Mouse (Mus musculus) hindbrain, embryonic 11.5 days (tissue): ENCODE data around the gene Mrrf. TPM values are rescaled to one million over a fixed set of nuclear protein-coding genes. Genes with fewer than 3 reads are reported as not detected.
"Not testable (repeated sequence)": the region's sequence is repeated elsewhere in the genome, so short reads cannot be mapped to it uniquely, and the experiment has no call there.

Experiments
- ATAC-seq: fragments of 200-750 bp; cut with Nextera tagmentation; 2 replicates; pipeline ENCODE4 v1.8.0; 2017; ENCODE audit warnings: mild to moderate bottlenecking, moderate TSS enrichment, moderate library complexity; ENCODE audit not compliant: low FRiP score
- DNase-seq: peaks from one replicate; pipeline ENCODE4 v3.0.0-alpha.2; 2015; ENCODE audit warnings: low spot score
- H3K27ac ChIP-seq: fragments of 300-500 bp; sonication (generic); 2 replicates; pipeline ENCODE4 v1.5.1; 2014; ENCODE audit warnings: mild to moderate bottlenecking, low read depth, low read length
- H3K27me3 ChIP-seq: fragments of 300-500 bp; sonication (generic); 2 replicates; pipeline ENCODE4 v1.6.1; 2014; ENCODE audit warnings: mild to moderate bottlenecking, low read length, moderate library complexity, mixed read lengths; ENCODE audit not compliant: control insufficient read depth, insufficient read depth
- H3K36me3 ChIP-seq: fragments of 300-500 bp; sonication (generic); 2 replicates; pipeline ENCODE4 v1.6.1; 2014; ENCODE audit warnings: mild to moderate bottlenecking, low read length, moderate library complexity, mixed read lengths; ENCODE audit not compliant: control insufficient read depth, insufficient read depth
- H3K4me1 ChIP-seq: fragments of 300-500 bp; sonication (generic); replicated peaks from 2 replicates; pipeline ENCODE4 v1.6.1; 2014; ENCODE audit warnings: low read length, mixed read lengths; ENCODE audit not compliant: control insufficient read depth, insufficient read depth
- H3K4me2 ChIP-seq: fragments of 300-500 bp; sonication (generic); replicated peaks from 2 replicates; pipeline ENCODE4 v1.6.1; 2014; ENCODE audit warnings: mild to moderate bottlenecking, low read depth, low read length
- H3K4me3 ChIP-seq: fragments of 300-500 bp; sonication (generic); 2 replicates; pipeline ENCODE4 v1.5.1; 2014; ENCODE audit warnings: low read depth, low read length
- H3K9ac ChIP-seq: fragments of 300-500 bp; sonication (generic); 2 replicates; pipeline ENCODE4 v1.6.1; 2014; ENCODE audit warnings: low read depth, low read length
- H3K9me3 ChIP-seq: fragments of 300-500 bp; sonication (generic); 2 replicates; pipeline ENCODE4 v1.6.1; 2016; ENCODE audit warnings: low read length; ENCODE audit not compliant: control insufficient read depth
- WGBS: fragments of 180-500 bp; shearing (Covaris S2); extraction: QIAGEN DNeasy Blood & Tissue Kit; methylation state at CpG from one replicate; pipeline ENCODE4 v1.1.7; 2014; 5-methylcytosine and 5-hydroxymethylcytosine counted together
- polyA plus RNA-seq: library from polyadenylated mRNA; unstranded; fragments of >200 nt; fragmentation: Nextera tagmentation; extraction: Ambion mirVana; gene quantifications from 2 replicates; pipeline ENCODE4 v1.2.1, GENCODE M21; 2014

Mrrf gene
- polyA plus RNA-seq, 1 experiment from 2014 or later = 35.9 TPM

DNA sequence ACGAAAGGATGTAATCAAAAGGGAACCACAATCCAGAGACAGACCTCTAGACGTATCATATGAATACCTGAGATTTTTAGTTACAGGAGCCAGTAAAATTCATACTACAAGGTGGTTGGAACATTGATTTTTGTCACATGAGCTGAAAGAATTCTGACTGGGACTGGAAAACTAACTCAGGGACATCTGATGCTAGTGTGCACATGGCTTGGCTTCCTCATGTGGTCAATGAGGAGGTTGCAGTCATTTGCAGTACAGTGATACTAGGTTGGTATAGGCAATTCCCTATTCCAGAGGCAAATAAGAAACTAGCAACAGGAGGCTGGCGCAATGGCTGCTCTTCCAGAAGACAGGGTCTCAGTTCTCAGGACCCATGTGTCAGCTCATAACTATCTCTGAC, 23.6 kb upstream of the Mrrf start:
- H3K4me1 ChIP-seq = no peaks in the 10 kb centered on the region
- H3K36me3 ChIP-seq = peaks cover 2% of the 10 kb centered on the region; the same call in 1 of the 2 replicates
- no peak overlapping the region for H3K27ac ChIP-seq
- ATAC-seq = no peak
- no peaks in the 10 kb centered on the region for H3K9me3 ChIP-seq
- WGBS = 74% methylated on average over 3 of the region's 3 CpGs
- no peak overlapping the region for H3K4me2 ChIP-seq
- DNase-seq = no peak
- peaks cover 19% of the 10 kb centered on the region for H3K27me3 ChIP-seq
- H3K4me3 ChIP-seq = no peak overlapping the region
- no peak overlapping the region for H3K9ac ChIP-seq

DNA sequence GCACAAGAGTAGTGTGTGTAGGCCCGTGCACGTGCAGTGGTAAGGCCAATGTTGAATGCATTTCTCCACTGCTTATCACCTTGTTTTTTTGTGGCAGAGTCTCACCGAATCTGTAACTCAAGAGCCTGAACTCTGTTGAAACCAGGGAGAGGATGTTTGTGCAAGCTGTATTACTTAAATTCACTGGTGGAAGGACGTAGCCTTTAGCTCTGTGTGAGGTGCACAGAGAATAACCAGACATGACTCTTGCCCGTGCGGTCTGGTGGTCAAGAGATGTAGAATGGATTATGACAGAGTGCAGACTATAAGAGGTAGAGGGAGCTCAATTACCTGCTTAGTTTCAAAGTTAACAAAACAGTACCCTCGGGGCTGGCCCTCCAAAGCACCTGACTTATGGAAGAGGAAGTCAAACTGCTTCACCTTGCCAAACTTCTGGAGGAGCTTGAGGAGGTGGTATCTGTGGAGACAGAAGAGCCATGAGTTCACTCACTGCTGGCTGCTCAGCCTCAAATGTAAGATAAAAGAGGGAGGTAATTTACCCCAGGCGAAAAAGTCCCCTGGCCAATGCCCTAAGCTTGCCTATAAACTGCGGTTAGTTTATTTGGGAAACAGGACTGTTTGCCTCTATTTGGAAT, 9.3 kb upstream of the Mrrf start:
- DNase-seq (no peak), ATAC-seq (no peak)
- 0 out of 2 replicates have a peak, but pooled peaks cover 6% of the 10 kb centered on the region for H3K36me3 ChIP-seq

DNA sequence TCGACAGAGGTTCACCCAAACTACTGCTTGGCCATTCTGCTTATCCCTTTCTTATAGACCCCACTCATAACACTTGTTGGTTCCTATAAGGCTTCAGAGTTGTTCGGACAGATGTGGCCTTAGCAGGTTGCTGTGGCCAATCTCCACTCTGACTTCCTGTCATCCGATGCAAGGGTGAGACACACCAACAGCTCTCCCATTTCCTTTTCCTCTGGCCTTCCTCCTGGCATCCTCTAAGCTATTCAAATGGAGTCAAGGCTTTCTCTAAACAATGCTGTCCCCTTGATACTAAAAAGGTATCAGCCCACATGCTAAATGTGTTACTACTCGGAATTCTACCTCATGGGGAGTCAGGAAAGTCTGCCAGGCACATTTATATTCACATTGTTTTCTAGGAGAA, 8.2 kb upstream of the Mrrf start:
- H3K27me3 ChIP-seq = no peaks in the 10 kb centered on the region
- ATAC-seq (no peak), DNase-seq (no peak)
- no peak overlapping the region for H3K9ac ChIP-seq
- 85% methylated on average over 4 of the region's 4 CpGs for WGBS
- H3K4me2 ChIP-seq = no peak overlapping the region
- no peaks in the 10 kb centered on the region for H3K4me1 ChIP-seq
- H3K9me3 ChIP-seq = no peaks in the 10 kb centered on the region
- H3K36me3 ChIP-seq = 0 out of 2 replicates have a peak, but pooled peaks cover 8% of the 10 kb centered on the region
- H3K27ac ChIP-seq = no peak overlapping the region
- H3K4me3 ChIP-seq = no peak overlapping the region

More for the DNA sequence above, 9.3 kb upstream of the Mrrf start:
- H3K4me1 ChIP-seq = no peaks in the 10 kb centered on the region
- H3K9ac ChIP-seq = no peak overlapping the region
- 98% methylated on average over 9 of the region's 9 CpGs for WGBS
- H3K4me3 ChIP-seq = no peak overlapping the region
- H3K4me2 ChIP-seq = no peak overlapping the region
- H3K27ac ChIP-seq = no peak overlapping the region
- no peaks in the 10 kb centered on the region for H3K27me3 ChIP-seq
- H3K9me3 ChIP-seq = no peaks in the 10 kb centered on the region

DNA sequence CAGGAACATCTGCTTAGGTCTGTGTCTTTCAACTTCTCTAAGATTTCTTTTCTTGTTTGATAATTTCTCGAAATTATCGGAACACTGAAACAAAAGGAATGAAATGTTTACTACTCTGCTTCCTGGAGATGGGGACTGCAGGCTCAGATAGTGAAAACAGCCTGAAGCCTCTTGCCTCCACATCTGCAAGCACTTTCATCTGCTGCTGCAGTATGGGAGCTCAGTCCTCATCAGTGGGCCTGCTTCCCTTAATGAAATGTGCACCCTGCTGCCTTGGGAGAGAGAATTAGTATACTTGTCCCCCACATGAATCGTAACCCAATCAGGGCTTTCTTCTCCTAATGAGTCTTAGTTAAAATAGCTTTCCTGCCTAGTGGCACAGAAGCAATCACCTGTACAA, 7.1 kb upstream of the Mrrf start:
- Histone ChIP-seq H3K27me3 (no peaks in the 10 kb centered on the region), H3K36me3 (0 out of 2 replicates have a peak, but pooled peaks cover 14% of the 10 kb centered on the region), H3K9ac (no peak overlapping the region), H3K4me1 (no peaks in the 10 kb centered on the region), H3K27ac (no peak overlapping the region), H3K4me2 (no peak overlapping the region), H3K9me3 (no peaks in the 10 kb centered on the region), H3K4me3 (no peak overlapping the region)
- no peak for ATAC-seq
- DNase-seq = no peak
- WGBS = 91% methylated on average over 3 of the region's 3 CpGs

DNA sequence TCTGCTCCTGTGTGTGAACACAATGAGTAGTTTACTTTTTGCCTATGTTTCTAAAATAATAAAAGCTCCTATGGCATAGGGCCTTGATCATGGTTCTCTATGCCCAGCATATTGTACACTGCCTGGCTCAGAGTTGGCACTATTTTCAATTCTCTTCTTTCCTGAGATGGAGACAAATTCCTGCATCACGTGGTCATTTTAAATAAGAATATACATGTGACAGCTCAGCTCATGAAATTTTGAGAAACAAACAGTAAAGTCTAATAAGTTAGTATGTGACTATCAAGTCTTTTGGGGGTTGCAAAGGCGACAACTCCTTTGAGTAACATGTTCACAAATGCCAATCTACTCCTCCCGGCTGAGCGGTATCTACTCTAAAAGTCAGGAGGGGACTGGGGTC, 302 bp upstream of the Mrrf start:
- no peaks in the 10 kb centered on the region for H3K27me3 ChIP-seq
- DNase-seq = no peak
- H3K9ac ChIP-seq = peak overlapping the region; percentile 86
- H3K4me1 ChIP-seq = no peaks in the 10 kb centered on the region
- 0 out of 2 replicates have a peak, but pooled peaks cover 10% of the 10 kb centered on the region for H3K36me3 ChIP-seq
- peak overlapping the region; percentile 64 for H3K4me2 ChIP-seq
- WGBS = 3% methylated on average over 4 of the region's 4 CpGs
- ATAC-seq = no peak
- peak overlapping the region; percentile 73 for H3K4me3 ChIP-seq
- no peaks in the 10 kb centered on the region for H3K9me3 ChIP-seq
- H3K27ac ChIP-seq = no peak overlapping the region

DNA sequence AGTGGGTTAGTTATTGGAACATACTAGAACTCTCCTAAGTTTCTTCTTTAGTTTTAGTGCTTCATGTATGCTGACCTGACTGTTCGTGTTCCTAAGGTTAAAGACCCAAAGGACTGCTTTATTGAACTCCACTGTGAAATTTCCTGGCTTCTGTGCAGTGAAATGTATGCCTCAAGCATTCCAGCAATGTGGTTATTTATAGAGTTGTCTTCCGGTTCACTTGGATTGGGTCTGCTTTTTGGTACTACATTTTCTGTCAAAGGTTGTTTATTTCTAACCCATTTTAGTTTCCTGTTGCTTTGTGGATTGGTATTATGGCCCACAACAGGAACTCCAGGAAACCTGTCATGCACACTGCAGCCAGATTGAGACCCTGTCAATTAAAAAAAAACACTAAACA, 2.9 kb downstream of the Mrrf start:
- no peak overlapping the region for H3K9ac ChIP-seq
- ATAC-seq = no peak
- WGBS = 86% methylated on average over 2 of the region's 2 CpGs
- no peak for DNase-seq
- H3K36me3 ChIP-seq = no peaks in the 10 kb centered on the region
- H3K4me2 ChIP-seq = no peak overlapping the region
- H3K4me3 ChIP-seq = no peak overlapping the region
- H3K27ac ChIP-seq = no peak overlapping the region
- no peaks in the 10 kb centered on the region for H3K4me1 ChIP-seq
- no peaks in the 10 kb centered on the region for H3K9me3 ChIP-seq
- no peaks in the 10 kb centered on the region for H3K27me3 ChIP-seq

DNA sequence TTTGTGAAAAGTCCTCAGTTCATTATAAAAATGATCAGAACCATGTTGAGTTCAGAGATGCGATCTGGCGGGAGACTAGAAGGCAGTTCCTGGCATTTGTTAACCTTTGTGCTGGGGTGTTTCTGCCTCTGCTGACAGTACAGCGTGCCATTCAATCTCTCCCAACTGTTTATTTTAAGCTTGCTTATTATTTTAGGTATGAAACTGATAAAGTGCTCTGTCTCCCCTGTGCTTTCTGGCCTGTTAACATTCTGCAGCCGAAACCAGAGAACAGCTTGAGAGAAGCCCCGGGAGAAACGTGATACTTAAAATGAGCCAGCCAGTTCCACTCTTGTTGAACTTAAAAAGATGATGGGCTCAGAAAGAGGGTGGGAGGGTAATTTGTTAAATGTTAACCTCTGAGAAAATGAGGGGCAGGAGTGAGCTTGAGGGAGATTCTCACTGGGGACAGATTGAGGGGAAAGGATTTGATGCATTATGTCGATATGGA, 12.7 kb downstream of the Mrrf start:
- Histone ChIP-seq H3K4me2 (no peak overlapping the region), H3K9ac (no peak overlapping the region), H3K27me3 (no peaks in the 10 kb centered on the region), H3K27ac (no peak overlapping the region), H3K4me3 (no peak overlapping the region), H3K4me1 (no peaks in the 10 kb centered on the region), H3K36me3 (no peaks in the 10 kb centered on the region), H3K9me3 (no peaks in the 10 kb centered on the region)
- WGBS = 80% methylated on average over 7 of the region's 7 CpGs
- DNase-seq (no peak), ATAC-seq (no peak)

DNA sequence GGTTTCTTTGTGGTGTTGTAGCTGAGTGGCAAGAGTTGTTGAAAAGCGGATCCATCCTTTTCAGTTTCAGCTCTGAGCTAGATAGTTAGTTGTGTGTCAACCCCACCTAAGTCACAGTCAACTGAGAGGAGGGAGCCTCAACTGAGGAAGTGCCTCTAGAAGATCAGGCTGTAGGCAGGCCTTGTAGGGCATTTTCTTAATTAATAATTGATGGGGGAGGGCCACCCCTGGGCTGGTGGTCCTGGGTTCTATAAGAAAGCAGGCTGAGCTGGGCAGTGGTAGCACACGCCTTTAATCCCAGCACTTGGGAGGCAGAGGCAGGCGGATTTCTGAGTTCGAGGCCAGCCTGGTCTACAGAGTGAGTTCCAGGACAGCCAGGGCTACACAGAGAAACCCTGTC, 16.2 kb downstream of the Mrrf start:
- not testable (repeated sequence) for ATAC-seq, H3K4me1 ChIP-seq, H3K4me2 ChIP-seq, H3K9ac ChIP-seq, DNase-seq, H3K27ac ChIP-seq, H3K9me3 ChIP-seq, H3K27me3 ChIP-seq, H3K4me3 ChIP-seq, H3K36me3 ChIP-seq
- 91% methylated on average over 4 of the region's 4 CpGs for WGBS

DNA sequence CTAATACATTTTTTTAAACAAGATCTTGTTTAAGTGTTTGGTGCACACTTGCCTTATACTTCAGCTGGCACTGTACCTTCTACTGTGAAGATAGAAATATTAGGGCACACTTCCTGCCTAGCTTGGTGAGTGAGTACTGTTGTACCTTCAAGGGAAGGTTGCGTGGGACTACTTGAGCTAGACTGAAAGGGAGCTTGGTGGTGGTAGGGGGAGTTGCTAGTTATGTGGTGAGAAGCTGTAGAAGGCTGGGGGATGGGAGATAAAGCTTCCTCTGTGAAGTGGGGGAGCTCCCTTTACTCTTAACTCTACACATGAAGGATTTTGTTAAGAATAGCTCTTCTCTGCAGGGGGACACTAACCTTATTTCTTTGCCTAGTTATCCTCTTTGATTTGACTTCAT, 21.3 kb downstream of the Mrrf start:
- Histone ChIP-seq H3K27ac (no peak overlapping the region), H3K9ac (no peak overlapping the region), H3K4me1 (no peaks in the 10 kb centered on the region), H3K36me3 (no peaks in the 10 kb centered on the region), H3K4me2 (no peak overlapping the region), H3K27me3 (no peaks in the 10 kb centered on the region), H3K4me3 (no peak overlapping the region), H3K9me3 (no peaks in the 10 kb centered on the region)
- 96% methylated on average over 1 of the region's 1 CpGs for WGBS
- ATAC-seq (no peak), DNase-seq (no peak)
